Mouse (Mus musculus): ENCODE measurements around the gene Ddit4.

DNA sequence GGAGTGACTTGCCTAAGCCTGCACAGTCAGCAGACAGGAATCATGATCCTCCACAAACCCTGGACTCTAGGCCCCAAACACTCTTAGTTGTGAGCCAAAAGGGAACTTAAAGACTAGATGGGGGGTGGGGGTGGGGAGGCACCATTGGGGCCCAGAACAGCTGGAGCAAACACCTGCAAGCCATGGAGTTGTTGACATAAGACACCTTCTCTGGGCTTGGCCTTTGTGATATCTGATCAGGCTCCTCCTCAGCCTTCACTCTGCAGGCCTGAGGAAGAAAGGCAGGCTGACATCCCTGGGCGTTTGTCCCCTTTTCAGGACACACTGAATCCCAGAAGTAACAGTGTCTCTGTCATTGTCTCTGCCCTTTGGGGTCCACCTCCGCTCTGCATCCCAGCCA is 12.0 kb upstream of the Ddit4 start:
- no peak for TF ChIP-seq CTCF (IDR thresholded peaks at IDR 0.05; ENCODE audit: control insufficient read depth, insufficient read depth, insufficient read length)
- no peak for TF ChIP-seq MYOG (IDR thresholded peaks at IDR 0.05; ENCODE audit: control insufficient read depth, extremely low read depth, insufficient read length)
- TF ChIP-seq MAX (IDR thresholded peaks at IDR 0.05): no peak
- TF ChIP-seq CEBPB (IDR thresholded peaks at IDR 0.05; ENCODE audit: low read depth): no peak
- no peak for TF ChIP-seq USF1 (IDR thresholded peaks at IDR 0.05; ENCODE audit: low read depth)
- TF ChIP-seq MYOD1 (IDR thresholded peaks at IDR 0.05; ENCODE audit: control insufficient read depth, insufficient read length, low read depth): no peak

All from C2C12 (cell line).